Mouse (Mus musculus): ENCODE measurements at regions not wholly inside any gene's neighbourhood (a gene's known extent, or its start where the extent isn't known, plus 50 kb on each side); places are given as distances from the start of the nearest gene placed in this dataset.

DNA sequence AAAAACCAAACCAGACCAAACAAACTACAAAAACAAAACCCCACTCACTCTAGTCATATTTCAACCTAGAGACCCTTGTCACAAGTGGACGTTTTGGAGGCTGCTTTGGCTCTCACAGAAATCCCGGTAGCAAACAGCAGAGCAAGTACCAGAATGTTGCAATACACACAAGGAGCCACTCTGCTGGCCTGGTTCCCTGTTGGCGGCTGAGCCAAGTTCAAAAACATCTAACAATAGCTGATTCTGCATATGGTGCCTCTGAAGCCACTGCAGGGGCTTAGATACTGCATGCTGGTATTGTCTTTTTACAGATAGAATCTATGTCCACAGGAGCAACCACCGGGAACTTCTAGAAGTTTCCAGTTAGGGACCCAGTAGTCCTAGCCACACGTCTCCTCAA lies 159.6 kb upstream of the Map1b start:
- TF ChIP-seq MYC (IDR thresholded peaks at IDR 0.05; ENCODE audit: low read depth, low read length) (no peak), MAFK (IDR thresholded peaks at IDR 0.05; ENCODE audit: borderline replicate concordance, low read depth, low read length) (no peak), CTCF (IDR thresholded peaks at IDR 0.05 in 2 of 3, conservative IDR thresholded peaks at IDR 0.05 in 1 of 3; ENCODE audit: control insufficient read depth in 1 of 3, insufficient read depth in 1 of 3, low read depth in 2 of 3, low read length in 3 of 3, poor library complexity in 1 of 3, severe bottlenecking in 1 of 3) (no peak), E2F4 (IDR thresholded peaks at IDR 0.05; ENCODE audit: borderline replicate concordance, low read depth, low read length) (no peak), ELF1 (IDR thresholded peaks at IDR 0.05; ENCODE audit: low read depth, low read length) (no peak), MXI1 (IDR thresholded peaks at IDR 0.05; ENCODE audit: low read depth, low read length) (no peak), KAT2A (conservative IDR thresholded peaks at IDR 0.05; ENCODE audit: low read depth, low read length) (no peak), JUND (IDR thresholded peaks at IDR 0.05; ENCODE audit: low read depth, low read length) (no peak), MAX (IDR thresholded peaks at IDR 0.05; ENCODE audit: low read length) (no peak), GABPA (IDR thresholded peaks at IDR 0.05; ENCODE audit: low read depth, low read length) (no peak), UBTF (IDR thresholded peaks at IDR 0.05; ENCODE audit: borderline replicate concordance, insufficient read depth, low read depth, low read length) (no peak), NRF1 (IDR thresholded peaks at IDR 0.05; ENCODE audit: insufficient read depth, low read depth, low read length, poor library complexity, severe bottlenecking) (no peak), USF1 (IDR thresholded peaks at IDR 0.05; ENCODE audit: low read depth, low read length) (no peak), POLR2A (IDR thresholded peaks at IDR 0.05; ENCODE audit: control insufficient read depth in 1 of 2, insufficient read depth in 1 of 2, low read depth in 1 of 2, low read length in 2 of 2, poor library complexity in 1 of 2) (no peak), EP300 (IDR thresholded peaks at IDR 0.05; ENCODE audit: low read depth in 1 of 2, low read length in 2 of 2) (no peak), USF2 (IDR thresholded peaks at IDR 0.05; ENCODE audit: borderline replicate concordance in 1 of 2, insufficient read depth in 1 of 2, low read depth in 1 of 2, low read length in 2 of 2) (no peak), POLR2AphosphoS5 (IDR thresholded peaks at IDR 0.05; ENCODE audit: borderline replicate concordance, low read depth, low read length) (no peak), SMC3 (IDR thresholded peaks at IDR 0.05; ENCODE audit: low read depth, low read length) (no peak), GATA1 (IDR thresholded peaks at IDR 0.05; ENCODE audit: low read depth, low read length) (no peak), BHLHE40 (IDR thresholded peaks at IDR 0.05; ENCODE audit: borderline replicate concordance, low read depth, low read length) (no peak)
- Histone ChIP-seq H3K9ac (ENCODE audit: control insufficient read depth, low read depth, low read length, poor library complexity, severe bottlenecking) (no peak overlapping the region), H3K27me3 (ENCODE audit: control insufficient read depth in 1 of 2, insufficient read depth in 2 of 2, low read length in 2 of 2) (no peaks in the 10 kb centered on the region; a peak in 1 of 4 replicates), H3K36me3 (ENCODE audit: control insufficient read depth in 1 of 2, insufficient read depth in 2 of 2, low read length in 2 of 2) (no peaks in the 10 kb centered on the region), H3K27ac (ENCODE audit: control insufficient read depth, low read depth, low read length) (no peak overlapping the region), H3K79me2 (ENCODE audit: control insufficient read depth, insufficient read depth, low read length, poor library complexity) (no peaks in the 10 kb centered on the region), H3K4me3 (ENCODE audit: control insufficient read depth in 1 of 2, insufficient read depth in 1 of 2, low read depth in 2 of 2, low read length in 2 of 2) (no peak overlapping the region), H3K4me1 (ENCODE audit: control insufficient read depth in 1 of 2, insufficient read depth in 2 of 2, low read length in 2 of 2) (no peaks in the 10 kb centered on the region), H3K9me3 (replicated peaks; ENCODE audit: insufficient read depth, low read length) (no peaks in the 10 kb centered on the region)
- no peak for DNase-seq (ENCODE audit: low read depth, low spot score)

DNA sequence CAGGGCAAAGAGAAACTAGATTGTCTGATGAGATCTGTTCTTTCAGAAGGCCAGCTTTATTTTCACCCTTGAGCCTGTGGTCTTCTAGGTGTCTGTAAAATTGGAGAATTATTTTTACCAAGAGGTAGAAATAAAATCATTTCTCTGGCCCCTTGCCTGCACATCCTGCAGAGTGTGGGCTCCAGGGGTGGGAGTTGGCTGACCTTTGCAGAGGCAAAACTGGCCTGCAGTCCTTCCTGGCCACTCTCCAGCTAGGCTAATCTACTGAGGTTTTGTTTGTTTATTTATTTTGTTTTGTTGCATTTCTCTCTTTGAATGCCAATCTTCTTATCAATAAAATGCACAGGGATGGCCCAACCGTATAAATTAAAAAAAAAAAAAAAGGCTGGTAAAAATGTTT lies 156.4 kb upstream of the Map1b start:
- no peak for DNase-seq (ENCODE audit: low read depth, low spot score)
- Histone ChIP-seq H3K27ac (ENCODE audit: control insufficient read depth, low read depth, low read length) (no peak overlapping the region), H3K4me1 (ENCODE audit: control insufficient read depth in 1 of 2, insufficient read depth in 2 of 2, low read length in 2 of 2) (no peaks in the 10 kb centered on the region), H3K4me3 (ENCODE audit: control insufficient read depth in 1 of 2, insufficient read depth in 1 of 2, low read depth in 2 of 2, low read length in 2 of 2) (no peak overlapping the region), H3K9me3 (replicated peaks; ENCODE audit: insufficient read depth, low read length) (no peaks in the 10 kb centered on the region), H3K9ac (ENCODE audit: control insufficient read depth, low read depth, low read length, poor library complexity, severe bottlenecking) (no peak overlapping the region), H3K36me3 (ENCODE audit: control insufficient read depth in 1 of 2, insufficient read depth in 2 of 2, low read length in 2 of 2) (no peaks in the 10 kb centered on the region), H3K27me3 (ENCODE audit: control insufficient read depth in 1 of 2, insufficient read depth in 2 of 2, low read length in 2 of 2) (no peaks in the 10 kb centered on the region; a peak in 1 of 4 replicates), H3K79me2 (ENCODE audit: control insufficient read depth, insufficient read depth, low read length, poor library complexity) (no peaks in the 10 kb centered on the region)
- TF ChIP-seq MYC (IDR thresholded peaks at IDR 0.05; ENCODE audit: low read depth, low read length) (no peak), GABPA (IDR thresholded peaks at IDR 0.05; ENCODE audit: low read depth, low read length) (no peak), KAT2A (conservative IDR thresholded peaks at IDR 0.05; ENCODE audit: low read depth, low read length) (no peak), POLR2A (IDR thresholded peaks at IDR 0.05; ENCODE audit: control insufficient read depth in 1 of 2, insufficient read depth in 1 of 2, low read depth in 1 of 2, low read length in 2 of 2, poor library complexity in 1 of 2) (no peak), ZNF384 (IDR thresholded peaks at IDR 0.05; ENCODE audit: low read depth, low read length) (no peak), MXI1 (IDR thresholded peaks at IDR 0.05; ENCODE audit: low read depth, low read length) (no peak), MEF2A (IDR thresholded peaks at IDR 0.05; ENCODE audit: extremely low read depth, insufficient replicate concordance, low read depth, low read length, poor library complexity, severe bottlenecking) (no peak), RCOR1 (IDR thresholded peaks at IDR 0.05; ENCODE audit: low read depth, low read length) (no peak), RAD21 (IDR thresholded peaks at IDR 0.05; ENCODE audit: low read depth, low read length) (no peak), BHLHE40 (IDR thresholded peaks at IDR 0.05; ENCODE audit: borderline replicate concordance, low read depth, low read length) (no peak), ELF1 (IDR thresholded peaks at IDR 0.05; ENCODE audit: low read depth, low read length) (no peak), GATA1 (IDR thresholded peaks at IDR 0.05; ENCODE audit: low read depth, low read length) (no peak), MYB (IDR thresholded peaks at IDR 0.05; ENCODE audit: low read depth, low read length) (no peak), SMC3 (IDR thresholded peaks at IDR 0.05; ENCODE audit: low read depth, low read length) (no peak), POLR2AphosphoS5 (IDR thresholded peaks at IDR 0.05; ENCODE audit: borderline replicate concordance, low read depth, low read length) (no peak), ZKSCAN1 (IDR thresholded peaks at IDR 0.05; ENCODE audit: low read depth, low read length) (no peak), NELFE (IDR thresholded peaks at IDR 0.05; ENCODE audit: low read depth, low read length) (no peak), ZC3H11A (IDR thresholded peaks at IDR 0.05; ENCODE audit: low read depth, low read length) (no peak), CHD1 (IDR thresholded peaks at IDR 0.05; ENCODE audit: low read depth, low read length) (no peak)
